Mouse (Mus musculus): ENCODE results near the gene Trim39.
"Not testable (repeated sequence)": the region's sequence is repeated elsewhere in the genome, so short reads cannot be mapped to it uniquely, and the experiment has no call there.

Trim39 gene

DNA sequence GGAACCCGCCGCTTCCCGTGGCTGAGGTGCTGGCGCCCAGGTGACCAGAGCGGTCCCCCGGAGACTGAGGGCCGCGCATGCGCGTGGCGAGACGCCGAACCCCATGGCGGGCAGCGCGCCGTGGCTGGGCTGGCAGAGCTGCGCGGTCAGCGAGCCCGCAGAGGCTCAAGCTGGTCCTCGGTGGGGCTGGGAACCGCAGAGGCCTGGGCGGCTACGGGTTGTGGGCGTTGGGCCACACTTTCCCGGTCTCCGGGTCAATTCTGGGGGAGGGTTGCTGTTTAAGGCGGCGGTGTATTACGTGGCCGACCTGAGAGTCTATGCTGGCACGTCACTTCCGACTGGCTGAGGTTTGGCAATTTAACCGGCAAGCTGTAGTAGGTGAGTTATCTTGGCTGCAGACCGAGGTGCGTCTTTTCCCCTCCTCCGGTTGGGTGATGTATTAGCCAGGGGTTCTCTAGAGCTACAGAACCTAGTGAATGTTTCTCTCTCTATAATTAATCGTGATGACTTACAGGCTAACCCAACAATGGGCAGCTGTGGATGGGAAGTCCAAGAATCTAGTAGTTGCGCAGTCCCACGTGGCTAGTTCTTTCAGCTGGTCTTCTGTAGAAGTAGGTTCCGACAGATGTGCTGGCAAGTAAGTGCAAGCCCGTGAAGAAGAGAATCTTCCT, at the start of gene Trim39:
Gene Trim39, minus strand, starts transcription at position 662 of the 671 bp plus-strand sequence.
- DNase-seq (ENCODE audit: low spot score), result peak; percentile 87

GRCm38 (mm10) chr17:36315689-36316253, 43.7 kb upstream of the Trim39 start:
- DNase-seq (ENCODE audit: low spot score), result no peak

DNA sequence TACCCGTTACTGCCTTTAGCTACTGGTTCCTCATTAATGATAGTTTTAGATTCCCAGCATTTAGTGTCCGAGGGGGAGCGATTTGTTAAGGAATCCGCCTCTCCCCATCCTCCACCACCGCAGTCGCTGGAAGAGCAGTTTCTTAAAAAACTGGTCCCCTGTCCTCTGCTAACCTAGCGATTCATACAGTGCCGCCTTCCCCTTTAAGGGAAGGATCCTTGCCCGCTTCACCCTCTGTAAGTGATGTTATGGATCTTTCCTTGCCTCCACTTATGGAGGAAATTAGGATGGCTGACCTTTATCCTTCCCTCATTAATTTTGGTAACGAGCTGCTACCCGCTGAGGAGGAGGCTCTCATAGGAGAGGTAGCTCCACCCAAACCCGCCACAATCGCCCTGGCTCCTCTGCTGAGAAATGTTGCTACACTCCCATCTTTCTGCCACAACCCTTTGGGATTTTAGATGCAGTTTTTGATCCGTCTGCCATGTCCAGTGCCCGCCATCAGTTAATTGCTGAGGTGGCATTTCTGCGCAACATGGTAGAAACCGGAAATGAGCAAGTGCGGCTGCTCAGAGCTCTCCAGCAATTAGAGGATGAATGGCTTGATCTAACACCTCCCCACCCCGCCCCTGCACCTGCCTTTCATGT, 43.1 kb upstream of the Trim39 start:
- no peak for DNase-seq (ENCODE audit: low spot score)

GRCm38 (mm10) chr17:36314511-36314910, 42.5 kb upstream of the Trim39 start:
- DNase-seq (ENCODE audit: low spot score), result no peak

GRCm38 (mm10) chr17:36309293-36309692, 37.2 kb upstream of the Trim39 start:
- no peak for DNase-seq (ENCODE audit: low spot score)

- DNase-seq (ENCODE audit: low spot score), result not testable (repeated sequence)
These were observed 36.8 kb upstream of the Trim39 start for GRCm38 (mm10) chr17:36308855-36309254.

DNA sequence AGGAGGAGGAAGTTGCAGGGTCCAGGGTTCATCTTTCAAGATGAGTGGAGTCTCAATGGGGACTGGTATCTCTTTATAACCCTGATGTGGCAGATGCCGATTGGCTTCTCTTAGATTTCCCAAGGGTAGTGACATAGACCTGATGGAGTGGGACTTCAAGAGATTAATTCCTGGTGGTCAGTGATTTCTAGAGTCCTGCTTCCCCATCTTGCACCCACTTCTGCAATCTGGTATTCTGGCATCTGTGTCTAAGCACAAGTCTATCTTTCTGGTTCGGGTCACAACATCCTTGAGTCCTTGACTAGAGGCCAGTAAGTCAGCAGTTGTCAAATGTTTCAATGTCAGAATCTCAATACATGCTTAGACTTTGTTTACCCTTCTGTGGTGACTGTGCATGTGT, 14.3 kb upstream of the Trim39 start, which contains the start of gene H2-M10.2:
Gene H2-M10.2, minus strand, starts transcription at position 101 of the 400 bp plus-strand sequence.
- DNase-seq (ENCODE audit: low spot score), result no peak

DNA sequence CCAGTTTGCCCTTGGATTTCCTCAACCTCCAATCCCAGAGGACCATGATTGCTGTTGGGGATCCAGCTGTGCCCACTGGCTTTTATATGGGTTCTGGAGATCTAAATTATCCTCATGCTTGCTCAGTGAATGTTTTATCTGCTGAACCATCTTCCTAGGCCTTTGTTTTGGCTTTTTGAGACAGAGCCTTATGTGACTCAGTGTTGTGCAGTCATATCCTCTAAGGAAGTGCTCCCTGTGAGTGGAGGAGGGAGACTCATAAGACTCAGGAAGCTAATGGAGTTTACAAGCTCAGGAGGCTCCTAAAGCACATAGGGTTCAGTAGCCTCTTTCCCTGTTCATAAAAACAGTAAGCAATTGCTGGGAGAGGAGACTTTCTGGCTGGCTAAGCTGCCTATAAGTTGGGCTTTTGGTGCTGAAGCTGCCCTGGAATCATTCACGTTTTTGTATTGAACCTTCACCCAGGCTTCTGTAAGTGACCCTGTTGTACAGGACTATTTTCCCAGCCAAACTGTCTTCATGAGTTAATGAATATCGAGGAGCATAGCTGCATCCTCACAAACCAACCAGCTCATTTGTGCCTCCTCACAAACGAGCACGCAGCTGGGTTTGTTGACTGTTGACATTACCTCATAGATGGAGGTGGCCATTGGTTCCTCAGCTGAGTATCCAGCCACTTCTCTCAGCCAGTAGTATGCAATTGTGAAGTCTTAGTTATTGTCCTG, 9.6 kb upstream of the Trim39 start:
- DNase-seq (ENCODE audit: low spot score), result no peak

- DNase-seq (ENCODE audit: low spot score), result no peak
These were observed 2.7 kb upstream of the Trim39 start for GRCm38 (mm10) chr17:36274776-36275175.

DNA sequence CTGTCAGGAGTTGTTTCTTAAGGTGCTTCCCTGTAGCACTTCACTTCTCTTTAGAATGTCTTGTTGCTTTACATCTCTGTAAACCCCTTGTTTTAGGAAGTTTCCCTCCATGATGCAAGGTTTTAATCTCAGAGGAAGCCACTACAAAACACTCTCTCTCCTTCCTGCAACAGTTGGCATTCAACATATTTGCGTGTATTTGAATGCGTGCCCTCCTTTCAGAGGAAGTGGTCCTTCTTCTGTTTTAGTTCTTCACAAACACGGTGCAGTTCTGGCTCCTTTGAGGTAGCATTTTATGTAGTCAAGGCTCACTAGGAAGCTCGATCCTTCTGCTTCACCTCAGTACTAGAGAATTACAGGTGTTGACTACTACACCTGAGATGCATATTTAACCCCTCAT, 1.7 kb upstream of the Trim39 start:
- no peak for DNase-seq (ENCODE audit: low spot score)

GRCm38 (mm10) chr17:36272643-36273366, 758 bp upstream of the Trim39 start:
- DNase-seq (ENCODE audit: low spot score), result no peak

- peak; percentile 87 for DNase-seq (ENCODE audit: low spot score)
These were observed 976 bp downstream of the Trim39 start for GRCm38 (mm10) chr17:36270956-36271585.

DNA sequence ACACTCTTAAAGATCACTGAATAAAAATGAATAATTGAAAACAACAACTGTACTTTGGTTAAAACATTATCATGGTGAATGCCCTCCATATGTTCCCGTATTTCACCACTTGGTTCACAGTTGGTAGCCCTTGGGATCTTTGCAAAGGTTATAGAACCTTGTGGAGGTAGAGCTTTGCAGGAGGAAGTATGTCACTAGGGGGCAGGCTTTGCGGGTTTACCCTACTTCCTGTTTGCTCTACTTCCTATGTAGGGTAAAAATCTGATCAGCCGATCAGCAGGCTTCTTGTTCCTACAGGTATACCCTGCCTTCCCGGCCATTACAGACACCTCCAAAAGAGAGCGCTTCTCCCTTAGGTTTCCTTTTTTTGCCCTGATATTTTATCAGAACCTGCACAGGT, 6.2 kb downstream of the Trim39 start:
- DNase-seq (ENCODE audit: low spot score), result peak; percentile 37

DNA sequence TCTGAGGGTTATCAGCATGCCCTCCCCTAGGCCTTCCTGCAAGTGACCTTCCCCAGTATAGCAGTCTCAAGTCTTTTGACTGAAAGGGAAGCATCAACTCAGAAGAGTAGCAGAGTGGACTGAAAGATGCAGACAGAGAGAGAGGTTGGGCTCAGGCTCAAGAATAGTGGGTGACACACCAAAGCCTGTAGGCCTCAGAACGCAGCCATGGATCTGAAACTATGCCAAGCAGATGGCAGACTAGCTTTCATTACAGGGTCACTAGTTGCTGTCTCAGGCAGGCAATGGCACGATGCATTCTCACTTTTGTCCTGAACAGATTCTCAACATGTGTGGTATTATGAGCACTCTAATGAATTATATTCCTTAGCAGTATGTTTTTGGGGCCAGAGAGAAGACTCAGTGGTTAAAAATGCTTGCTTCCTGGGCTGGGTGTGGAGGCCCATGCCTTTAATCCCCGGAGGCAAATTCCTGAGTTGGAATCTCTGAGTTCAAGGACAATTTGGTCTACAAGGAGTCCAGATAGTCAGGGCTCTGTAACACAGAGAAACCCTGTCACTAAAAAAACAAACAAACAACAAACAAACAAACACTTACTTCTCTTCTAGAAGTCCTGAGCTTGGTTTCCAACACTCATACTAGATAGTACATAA, 7.6 kb downstream of the Trim39 start:
- no peak for DNase-seq (ENCODE audit: low spot score)

DNA sequence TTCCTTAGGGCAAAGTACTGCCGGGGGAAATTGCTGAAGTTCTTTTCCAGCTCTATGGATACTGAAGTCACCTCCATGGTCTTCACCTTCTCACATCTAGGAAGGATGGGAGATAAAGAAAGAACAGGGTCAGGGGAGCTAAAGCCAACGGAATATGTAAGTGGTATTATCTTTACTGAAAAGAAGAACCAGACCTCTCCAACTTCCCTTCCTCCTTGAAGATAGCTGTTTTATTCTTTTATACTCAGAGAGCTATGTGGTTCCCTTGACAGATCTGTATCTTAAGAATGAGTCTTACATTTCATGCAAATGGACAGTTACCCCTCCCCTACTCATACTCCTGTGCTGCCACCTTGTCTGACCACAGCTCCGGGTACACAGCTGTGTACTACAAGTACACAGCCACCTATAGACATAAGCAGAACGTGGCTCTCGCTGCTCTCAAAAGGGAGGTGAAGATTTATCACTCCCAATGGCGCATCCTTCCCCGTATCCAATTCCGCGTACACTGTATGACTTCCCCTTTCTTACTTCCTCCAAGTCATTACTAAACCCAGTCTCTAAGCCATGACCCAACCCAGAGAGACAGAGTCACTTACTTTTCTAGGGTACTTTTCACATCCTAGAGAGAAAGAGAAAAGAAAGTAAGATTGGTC, 10.4 kb downstream of the Trim39 start:
- no peak for DNase-seq (ENCODE audit: low spot score)

GRCm38 (mm10) chr17:36257969-36258368, 14.1 kb downstream of the Trim39 start, which contains the start of gene Rpp21:
Gene Rpp21 (minus strand): TSS chr17:36258069.
- no peak for DNase-seq (ENCODE audit: low spot score)

GRCm38 (mm10) chr17:36257241-36257947, 14.7 kb downstream of the Trim39 start:
- peak; percentile 47 for DNase-seq (ENCODE audit: low spot score)

DNA sequence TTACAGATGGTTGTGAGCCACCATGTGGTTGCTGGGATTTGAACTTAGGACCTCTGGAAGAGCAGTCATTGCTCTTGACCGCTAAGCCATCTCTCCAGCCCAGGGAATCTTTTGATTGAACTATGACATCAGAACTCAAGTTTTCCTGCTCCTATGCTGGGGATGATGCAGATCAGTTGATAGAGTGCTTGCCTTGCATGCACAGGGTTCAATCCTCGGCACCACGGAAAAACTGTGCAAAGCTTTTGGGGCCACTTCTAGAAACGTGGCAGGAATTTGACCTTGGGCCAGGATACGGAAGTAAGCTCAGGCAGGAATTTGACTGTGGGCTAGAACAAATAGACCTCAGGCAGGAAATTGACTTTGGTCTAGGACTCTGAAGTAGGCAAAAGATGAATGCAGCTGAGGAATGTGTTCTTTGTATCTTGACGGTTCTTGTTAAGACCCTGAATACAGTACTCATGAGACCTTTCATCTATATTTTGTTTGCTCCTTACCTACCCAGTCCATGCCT, 18.9 kb downstream of the Trim39 start:
- no peak for DNase-seq (ENCODE audit: low spot score)

GRCm38 (mm10) chr17:36252250-36252876, 19.7 kb downstream of the Trim39 start:
- DNase-seq (ENCODE audit: low spot score), result no peak
